Mouse (Mus musculus) brain, embryonic 14.5 days (tissue): Measurements from ENCODE around the gene Mmp24. TPM values are rescaled to one million over a fixed set of nuclear protein-coding genes. Genes with fewer than 3 reads are reported as not detected.
"Not testable (repeated sequence)": the region's sequence is repeated elsewhere in the genome, so short reads cannot be mapped to it uniquely, and the experiment has no call there.

Experiments used
- DNase-seq: peaks from one replicate; pipeline ENCODE4 v3.0.0-alpha.2; 2011; ENCODE audit warnings: low read depth
- CTCF ChIP-seq: fragments of 200-500 bp; IDR thresholded peaks from 2 replicates; pipeline ENCODE4 v1.5.1; 2012; ENCODE audit warnings: inconsistent platforms, mild to moderate bottlenecking, moderate library complexity, borderline replicate concordance; ENCODE audit not compliant: insufficient read depth, insufficient read length; ENCODE audit errors: extremely low read depth
- POLR2A ChIP-seq: fragments of 200-500 bp; IDR thresholded peaks from 2 replicates; pipeline ENCODE4 v1.6.1; 2012; ENCODE audit warnings: mild to moderate bottlenecking, inconsistent platforms, borderline replicate concordance; ENCODE audit not compliant: poor library complexity, insufficient read depth, insufficient read length, severe bottlenecking; ENCODE audit errors: extremely low read depth
- polyA plus RNA-seq: library from polyadenylated mRNA; depleted of rRNA; stranded (reverse); fragments of >200 nt; gene quantifications from 2 replicates; pipeline ENCODE4 v1.2.3, GENCODE M21; 2012; rRNA removed

The Mmp24 gene
- 65.2 and 81.3 TPM in 2 replicates for polyA plus RNA-seq

DNA sequence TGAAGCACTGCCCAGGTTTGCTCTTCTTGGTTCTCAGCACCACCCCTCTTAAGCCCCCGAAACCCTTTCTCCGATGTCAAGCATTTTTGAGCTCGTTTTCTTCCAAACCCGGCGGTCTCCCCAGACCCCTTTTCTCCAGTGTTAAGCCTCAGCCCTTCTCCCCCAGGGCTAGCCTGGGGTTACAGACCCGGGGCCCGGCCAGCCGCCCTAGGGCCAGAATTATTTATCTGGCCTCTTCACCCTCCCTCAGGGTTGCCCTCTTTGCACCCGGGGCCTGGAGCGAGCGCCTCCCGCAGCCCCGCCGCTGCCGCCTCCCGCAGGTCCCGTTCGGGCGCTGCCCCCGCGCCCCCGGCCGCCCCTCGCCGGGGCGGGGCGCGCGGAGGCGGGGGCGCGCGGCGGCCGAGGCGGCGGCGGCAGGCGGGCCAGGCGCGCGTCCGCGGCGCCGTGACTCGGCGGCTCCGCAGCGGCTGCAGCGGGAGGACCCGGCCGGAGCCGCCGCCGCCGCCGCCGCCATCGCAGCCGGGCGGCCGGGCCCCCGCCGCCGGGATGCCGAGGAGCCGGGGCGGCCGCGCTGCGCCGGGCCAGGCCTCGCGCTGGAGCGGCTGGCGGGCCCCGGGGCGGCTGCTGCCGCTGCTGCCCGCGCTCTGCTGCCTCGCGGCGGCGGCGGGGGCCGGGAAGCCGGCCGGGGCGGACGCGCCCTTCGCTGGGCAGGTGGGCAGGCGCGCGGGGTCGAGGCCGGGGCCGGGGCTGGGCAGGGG, at the start of gene Mmp24:
TSS of gene Mmp24 (plus strand) at position 416 of the 758 bp plus-strand sequence.
- TF ChIP-seq CTCF = no peak
- no peak for TF ChIP-seq POLR2A
- DNase-seq = no peak

DNA sequence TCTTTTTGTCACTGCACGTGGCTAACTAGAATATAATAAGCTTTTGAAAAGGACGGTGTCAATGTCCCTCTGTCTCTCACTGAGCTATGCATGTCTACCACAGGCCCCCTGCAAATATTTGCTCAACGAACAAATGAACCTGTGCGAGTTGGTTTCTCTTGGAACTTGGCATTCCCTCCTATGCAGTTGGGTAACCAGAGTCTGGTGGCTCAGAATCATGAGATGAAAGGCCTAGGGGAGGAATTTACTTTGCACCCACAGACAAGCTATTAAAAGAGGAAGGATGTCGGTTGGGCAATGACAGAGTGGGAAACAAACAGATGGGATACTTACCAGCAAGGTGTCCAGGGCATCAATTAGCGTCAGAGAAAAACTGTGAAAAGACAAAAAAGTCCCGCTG, 48.8 kb upstream of the Mmp24 start:
- no peak for DNase-seq
- TF ChIP-seq CTCF (no peak), POLR2A (no peak)

DNA sequence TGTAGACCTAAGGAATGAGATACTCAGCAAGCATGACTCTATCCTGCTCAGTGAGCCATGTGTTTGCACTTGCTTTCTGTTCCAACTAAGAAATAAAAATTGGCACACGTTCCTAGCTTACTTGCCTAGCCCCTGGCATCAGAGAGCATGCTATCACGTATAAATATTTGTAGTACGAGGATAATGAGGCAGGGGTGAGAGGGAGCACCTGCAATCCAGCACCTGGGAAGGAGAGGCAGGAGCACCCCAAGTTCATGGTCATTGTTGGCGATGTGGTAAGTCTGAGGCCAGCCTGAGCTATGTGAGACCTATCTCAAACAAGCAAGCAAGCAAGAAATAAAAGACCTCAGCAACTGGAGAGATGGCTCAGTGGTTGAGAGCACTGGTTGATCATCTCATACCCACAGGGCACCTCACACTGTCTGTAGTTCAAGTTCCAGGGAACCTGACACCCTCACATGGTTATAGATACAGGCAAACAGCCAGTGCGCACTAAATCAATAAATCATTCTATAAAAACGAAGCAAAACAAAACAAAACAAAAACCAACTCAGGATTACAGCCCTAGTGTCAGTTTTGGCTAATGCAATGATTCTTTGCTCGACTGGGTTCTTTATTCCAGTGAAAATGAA, 47.3 kb upstream of the Mmp24 start:
- TF ChIP-seq CTCF (no peak), POLR2A (no peak)
- no peak for DNase-seq

DNA sequence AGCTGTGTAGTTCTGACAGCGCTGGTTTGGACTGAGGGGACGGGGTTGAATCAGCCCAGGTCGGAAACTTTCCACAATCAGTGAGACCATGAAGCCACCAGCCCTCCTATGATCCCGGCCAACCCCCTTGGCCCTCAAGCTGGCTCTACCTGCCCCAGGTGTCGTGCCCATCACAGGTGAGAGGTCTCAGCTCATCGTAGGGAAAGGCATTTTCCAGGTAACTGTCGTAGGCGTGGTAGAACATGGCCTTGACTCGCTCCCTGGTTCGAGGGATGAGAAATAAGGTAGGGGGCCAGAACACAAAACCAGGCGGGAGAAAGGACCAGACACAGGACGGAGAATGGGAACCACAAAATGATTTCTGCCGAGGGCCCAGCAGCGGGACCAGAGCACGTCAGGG, 46.4 kb upstream of the Mmp24 start:
- TF ChIP-seq POLR2A (no peak), CTCF (no peak)
- DNase-seq = no peak

DNA sequence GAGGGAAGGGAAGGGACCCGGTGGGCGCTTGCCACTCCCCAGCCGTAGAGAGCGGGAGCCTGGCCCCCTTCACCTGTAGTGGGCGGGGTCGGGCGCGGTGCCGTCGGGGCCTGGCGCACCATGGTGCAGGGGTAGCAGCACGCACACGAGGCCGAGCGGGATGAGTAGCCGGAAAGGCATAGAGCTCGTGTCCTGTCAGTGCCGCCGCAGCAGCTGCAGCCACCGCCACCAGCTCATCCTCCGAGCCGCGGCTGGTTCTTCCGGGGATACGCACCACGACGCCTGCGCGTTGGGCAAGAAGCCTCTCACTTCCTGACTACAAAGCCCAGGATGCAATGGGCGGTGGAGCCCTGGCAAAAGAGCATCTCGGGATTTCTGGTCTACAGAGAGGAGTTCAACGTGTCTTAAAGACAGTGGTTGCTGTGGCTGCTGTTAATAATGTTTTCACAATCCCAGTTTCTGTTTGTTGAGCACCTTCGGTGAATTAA, 45.9 kb upstream of the Mmp24 start, which contains the start of gene Edem2:
TSS of gene Edem2 (minus strand) at position 318 of the 488 bp plus-strand sequence.
- DNase-seq = peak; percentile 98
- TF ChIP-seq CTCF (no peak), POLR2A (peak; percentile 78; the same call in 1 of the 2 replicates)

DNA sequence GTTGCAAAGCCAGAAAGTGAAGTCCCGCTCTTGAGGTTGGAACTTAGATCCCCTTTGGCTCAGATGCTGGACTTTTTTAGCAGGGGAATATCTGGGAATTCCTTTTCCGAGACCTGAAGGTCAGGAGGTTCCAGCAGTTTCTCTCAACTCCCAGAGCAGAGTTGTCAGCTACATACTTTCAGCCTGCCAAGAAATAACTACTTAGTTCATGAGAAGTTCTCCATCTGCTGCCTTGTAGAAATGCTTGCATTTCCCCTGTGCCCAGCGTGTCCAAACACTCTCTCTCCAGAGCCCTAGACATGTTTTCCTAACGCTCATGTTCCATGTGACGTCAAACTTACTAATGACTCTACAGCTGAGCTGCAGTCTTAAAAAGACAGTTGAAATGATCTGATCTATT, 40.1 kb upstream of the Mmp24 start:
- no peak for TF ChIP-seq CTCF
- no peak for TF ChIP-seq POLR2A
- no peak for DNase-seq

DNA sequence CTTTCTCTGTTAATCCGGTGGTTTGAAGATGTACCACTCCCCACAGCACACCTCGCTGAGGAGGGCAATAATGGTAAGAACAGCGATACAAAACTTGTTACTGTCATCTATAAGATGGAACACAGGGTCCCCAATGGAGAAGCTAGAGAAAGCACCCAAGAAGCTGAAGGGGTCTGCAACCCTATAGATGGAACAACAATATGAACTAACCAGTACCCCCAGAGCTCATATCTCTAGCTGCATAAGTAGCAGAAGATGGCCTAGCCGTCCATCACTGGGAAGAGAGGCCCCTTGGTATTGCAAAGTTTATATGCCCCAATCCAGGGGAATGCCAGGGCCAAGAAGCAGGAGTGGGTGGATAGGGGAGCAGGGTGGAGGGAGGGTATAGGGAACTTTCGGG, 39.4 kb upstream of the Mmp24 start, which contains the start of gene Gm17581:
TSS of gene Gm17581 (minus strand) at position 101 of the 400 bp plus-strand sequence.
- DNase-seq = not testable (repeated sequence)

DNA sequence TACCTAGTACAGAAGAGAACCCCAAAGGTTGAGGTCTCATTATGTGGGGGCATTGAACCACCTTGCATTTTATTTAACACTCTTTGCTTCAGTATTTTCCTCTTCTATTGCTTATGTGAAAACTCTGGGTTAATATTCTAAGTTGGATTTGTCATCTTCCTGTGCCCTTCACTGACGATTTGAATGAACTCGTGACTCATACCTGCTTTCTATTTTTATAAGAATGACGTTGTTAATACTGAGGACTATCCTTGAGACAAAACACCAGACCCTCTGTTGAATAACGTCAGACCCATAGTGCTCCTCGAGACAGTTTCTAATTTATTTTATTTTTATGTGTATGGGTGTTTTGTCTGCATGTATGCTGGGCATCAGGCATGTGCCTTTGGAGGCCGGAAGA, 38.2 kb upstream of the Mmp24 start:
- TF ChIP-seq POLR2A = no peak
- TF ChIP-seq CTCF = no peak
- no peak for DNase-seq

DNA sequence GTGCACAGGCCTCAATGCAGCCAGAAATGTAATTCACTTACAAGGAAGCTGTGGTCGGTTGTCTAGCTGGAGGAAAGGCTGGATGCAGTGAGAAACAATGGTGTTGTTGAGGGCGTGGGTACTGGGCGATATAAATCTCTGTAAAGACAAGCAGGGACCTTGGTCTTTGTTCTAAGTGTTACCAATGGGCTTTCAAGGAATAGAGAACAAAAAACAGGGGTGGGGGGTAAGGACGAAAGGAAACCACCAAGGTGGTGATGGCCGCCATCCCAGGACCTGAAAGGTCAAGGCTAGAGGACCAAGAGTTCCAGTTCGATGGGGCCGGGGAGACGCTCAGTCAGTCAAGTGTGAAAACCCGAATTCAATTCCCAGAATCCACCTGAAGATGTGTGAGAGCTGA, 37.3 kb upstream of the Mmp24 start:
- TF ChIP-seq CTCF (no peak), POLR2A (no peak)
- DNase-seq = no peak

DNA sequence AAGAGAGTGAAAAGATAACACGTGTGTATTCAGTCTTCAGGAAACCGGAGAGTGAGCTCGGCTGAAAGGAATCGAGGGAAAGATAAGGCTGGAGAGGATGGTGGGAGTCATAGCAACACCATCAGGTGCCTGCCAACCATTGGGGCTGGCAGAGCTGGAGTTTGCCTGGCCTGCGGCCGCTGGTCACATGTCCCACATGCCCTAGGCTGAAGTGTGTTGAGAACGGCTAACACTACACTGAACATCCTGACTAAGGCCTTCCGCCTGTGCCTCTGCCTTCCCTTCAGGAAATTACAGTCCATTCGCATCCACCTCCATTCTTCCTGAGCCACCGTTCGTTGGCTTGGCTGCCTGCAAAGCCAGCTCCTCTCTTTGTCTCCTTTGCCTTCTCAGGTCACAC, 32.9 kb upstream of the Mmp24 start:
- no peak for DNase-seq

DNA sequence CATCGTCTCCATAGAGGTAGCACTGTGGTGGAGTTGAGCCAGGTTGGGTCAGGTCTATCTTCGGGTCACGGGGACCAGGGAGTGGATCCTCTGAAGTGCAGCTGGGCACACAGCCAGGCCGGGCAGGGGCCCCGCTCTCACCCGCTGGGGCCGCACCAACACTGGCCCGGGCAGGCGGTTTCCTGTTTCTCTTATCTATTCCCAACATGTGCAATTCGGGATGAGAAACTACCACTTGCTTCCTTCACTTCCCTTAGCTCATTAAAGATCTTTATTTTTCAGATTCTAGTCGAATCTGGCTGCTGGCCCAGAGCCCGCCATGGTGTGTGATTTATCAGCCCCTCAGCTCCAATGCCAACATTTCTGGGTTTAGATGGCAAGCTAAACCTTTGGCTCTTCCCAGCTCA, 32.2 kb upstream of the Mmp24 start:
- peak; percentile 47 for DNase-seq
- TF ChIP-seq CTCF = no peak
- TF ChIP-seq POLR2A = no peak

More for the DNA sequence above, 32.9 kb upstream of the Mmp24 start:
- TF ChIP-seq CTCF = no peak
- TF ChIP-seq POLR2A = no peak

DNA sequence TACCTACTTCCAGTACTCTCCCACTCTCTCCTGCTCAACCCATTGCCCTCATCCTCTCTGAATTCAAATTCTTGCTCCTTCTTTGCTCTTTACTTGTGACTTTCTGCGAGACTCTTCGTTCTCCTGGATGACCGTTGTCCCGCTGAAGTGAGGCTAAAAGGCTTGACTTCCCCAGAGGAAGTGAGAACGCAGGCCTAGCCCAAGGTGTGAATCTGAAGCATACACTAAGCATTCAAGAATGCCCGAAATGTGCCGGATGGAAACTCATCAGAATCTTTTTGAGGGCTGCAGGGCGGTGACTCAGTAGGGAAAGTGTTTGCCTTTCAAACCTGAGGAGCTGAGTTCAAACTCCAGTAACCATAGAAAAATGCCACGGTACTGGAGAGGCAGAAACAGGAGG, 31.8 kb upstream of the Mmp24 start:
- TF ChIP-seq CTCF (no peak), POLR2A (no peak)

More for the DNA sequence above, 31.8 kb upstream of the Mmp24 start:
- DNase-seq = no peak
